Mouse (Mus musculus): ENCODE data around the gene Usp5. TPM values are rescaled to one million over a fixed set of nuclear protein-coding genes. Genes with fewer than 3 reads are reported as not detected.

Usp5 gene
- polyA plus RNA-seq, 1 experiment from 2014 or later = 223 TPM

GRCm38 (mm10) chr6:124809775-124810538, 19.3 kb downstream of the Usp5 start:
- H3K27me3 ChIP-seq (ENCODE audit: control insufficient read depth, insufficient read depth, low read depth, low read length) = no peaks in the 10 kb centered on the region
- H3K36me3 ChIP-seq (ENCODE audit: control insufficient read depth, insufficient read depth, low read length) = peaks cover 6% of the 10 kb centered on the region; the same call in 1 of the 2 replicates
- no peaks in the 10 kb centered on the region for H3K9me3 ChIP-seq (replicated peaks; ENCODE audit: control insufficient read depth, low read length, poor library complexity, severe bottlenecking)
- peaks cover 48% of the 10 kb centered on the region for H3K4me1 ChIP-seq (ENCODE audit: control insufficient read depth, insufficient read depth, low read length)
- 44% methylated on average over 14 of the region's 14 CpGs for WGBS
- H3K27ac ChIP-seq (ENCODE audit: low read length) = peak overlapping the region; percentile 79
- peak overlapping the region; percentile 88 for H3K4me2 ChIP-seq (ENCODE audit: low read length)
- peak overlapping the region; percentile 68 for H3K9ac ChIP-seq (ENCODE audit: low read depth, low read length)
- H3K4me3 ChIP-seq (ENCODE audit: low read depth, low read length) = peak overlapping the region; percentile 54
- ATAC-seq = no peak

GRCm38 (mm10) chr6:124809052-124809774, 20.1 kb downstream of the Usp5 start:
- Histone ChIP-seq H3K9me3 (replicated peaks; ENCODE audit: control insufficient read depth, low read length, poor library complexity, severe bottlenecking) (no peaks in the 10 kb centered on the region), H3K9ac (ENCODE audit: low read depth, low read length) (peak overlapping the region; percentile 68), H3K4me1 (ENCODE audit: control insufficient read depth, insufficient read depth, low read length) (peaks cover 42% of the 10 kb centered on the region), H3K27ac (ENCODE audit: low read length) (peak overlapping the region; percentile 79), H3K36me3 (ENCODE audit: control insufficient read depth, insufficient read depth, low read length) (peaks cover 6% of the 10 kb centered on the region; the same call in 1 of the 2 replicates), H3K4me2 (ENCODE audit: low read length) (peak overlapping the region; percentile 88), H3K4me3 (ENCODE audit: low read depth, low read length) (peak overlapping the region; percentile 54), H3K27me3 (ENCODE audit: control insufficient read depth, insufficient read depth, low read depth, low read length) (no peaks in the 10 kb centered on the region)
- under 1% methylated on average over 35 of the region's 35 CpGs for WGBS
- no peak for ATAC-seq

- H3K36me3 ChIP-seq (ENCODE audit: control insufficient read depth, insufficient read depth, low read length) = peaks cover 6% of the 10 kb centered on the region; the same call in 1 of the 2 replicates
- peak within 1 kb of the TSS; percentile 79 for H3K27ac ChIP-seq (ENCODE audit: low read length)
- H3K4me1 ChIP-seq (ENCODE audit: control insufficient read depth, insufficient read depth, low read length) = peaks cover 41% of the 10 kb centered on the region
- peak within 1 kb of the TSS; percentile 68 for H3K9ac ChIP-seq (ENCODE audit: low read depth, low read length)
- H3K9me3 ChIP-seq (replicated peaks; ENCODE audit: control insufficient read depth, low read length, poor library complexity, severe bottlenecking) = no peaks in the 10 kb centered on the region
- ATAC-seq = peak; percentile 3; the same call in 1 of the 2 replicates
- no peaks in the 10 kb centered on the region for H3K27me3 ChIP-seq (ENCODE audit: control insufficient read depth, insufficient read depth, low read depth, low read length)
- 5% methylated on average over 28 of the region's 29 CpGs for WGBS
- peak within 1 kb of the TSS; percentile 88 for H3K4me2 ChIP-seq (ENCODE audit: low read length)
- peak within 1 kb of the TSS; percentile 54 for H3K4me3 ChIP-seq (ENCODE audit: low read depth, low read length)
Measured at GRCm38 (mm10) chr6:124808358-124809012, 20.8 kb downstream of the Usp5 start, which contains the start of gene Spsb2. TSS of gene Spsb2 (plus strand) at chr6:124808661.

GRCm38 (mm10) chr6:124807986-124808357, 21.3 kb downstream of the Usp5 start:
- H3K9me3 ChIP-seq (replicated peaks; ENCODE audit: control insufficient read depth, low read length, poor library complexity, severe bottlenecking) = no peaks in the 10 kb centered on the region; the same call in 1 of the 2 replicates
- H3K4me2 ChIP-seq (ENCODE audit: low read length) = peak overlapping the region; percentile 88
- H3K9ac ChIP-seq (ENCODE audit: low read depth, low read length) = peak overlapping the region; percentile 68; the same call in 1 of the 2 replicates
- no peak for ATAC-seq
- WGBS = 88% methylated on average over 6 of the region's 6 CpGs
- peaks cover 6% of the 10 kb centered on the region; the same call in 1 of the 2 replicates for H3K36me3 ChIP-seq (ENCODE audit: control insufficient read depth, insufficient read depth, low read length)
- H3K27me3 ChIP-seq (ENCODE audit: control insufficient read depth, insufficient read depth, low read depth, low read length) = no peaks in the 10 kb centered on the region
- peaks cover 41% of the 10 kb centered on the region for H3K4me1 ChIP-seq (ENCODE audit: control insufficient read depth, insufficient read depth, low read length)
- no peak overlapping the region for H3K27ac ChIP-seq (ENCODE audit: low read length)
- H3K4me3 ChIP-seq (ENCODE audit: low read depth, low read length) = peak overlapping the region; percentile 54

GRCm38 (mm10) chr6:124807366-124807765, 21.9 kb downstream of the Usp5 start:
- peaks cover 38% of the 10 kb centered on the region for H3K4me1 ChIP-seq (ENCODE audit: control insufficient read depth, insufficient read depth, low read length)
- WGBS = 92% methylated on average over 4 of the region's 4 CpGs

GRCm38 (mm10) chr6:124806446-124807140, 22.7 kb downstream of the Usp5 start:
- no peaks in the 10 kb centered on the region for H3K27me3 ChIP-seq (ENCODE audit: control insufficient read depth, insufficient read depth, low read depth, low read length)
- 71% methylated on average over 7 of the region's 7 CpGs for WGBS
- peaks cover 32% of the 10 kb centered on the region for H3K4me1 ChIP-seq (ENCODE audit: control insufficient read depth, insufficient read depth, low read length)
- peak overlapping the region; percentile 90 for H3K27ac ChIP-seq (ENCODE audit: low read length)
- H3K9ac ChIP-seq (ENCODE audit: low read depth, low read length) = peak overlapping the region; percentile 30; the same call in 1 of the 2 replicates
- no peak for ATAC-seq
- H3K36me3 ChIP-seq (ENCODE audit: control insufficient read depth, insufficient read depth, low read length) = peaks cover 3% of the 10 kb centered on the region; the same call in 1 of the 2 replicates
- no peaks in the 10 kb centered on the region; the same call in 1 of the 2 replicates for H3K9me3 ChIP-seq (replicated peaks; ENCODE audit: control insufficient read depth, low read length, poor library complexity, severe bottlenecking)
- H3K4me3 ChIP-seq (ENCODE audit: low read depth, low read length) = peak overlapping the region; percentile 41; the same call in 1 of the 2 replicates
- H3K4me2 ChIP-seq (ENCODE audit: low read length) = peak overlapping the region; percentile 71

More at GRCm38 (mm10) chr6:124807366-124807765, 21.9 kb downstream of the Usp5 start:
- no peaks in the 10 kb centered on the region; the same call in 1 of the 2 replicates for H3K9me3 ChIP-seq (replicated peaks; ENCODE audit: control insufficient read depth, low read length, poor library complexity, severe bottlenecking)
- H3K27ac ChIP-seq (ENCODE audit: low read length) = no peak overlapping the region
- no peaks in the 10 kb centered on the region for H3K27me3 ChIP-seq (ENCODE audit: control insufficient read depth, insufficient read depth, low read depth, low read length)
- H3K36me3 ChIP-seq (ENCODE audit: control insufficient read depth, insufficient read depth, low read length) = peaks cover 6% of the 10 kb centered on the region; the same call in 1 of the 2 replicates
- no peak overlapping the region for H3K9ac ChIP-seq (ENCODE audit: low read depth, low read length)
- ATAC-seq = no peak
- no peak overlapping the region for H3K4me2 ChIP-seq (ENCODE audit: low read length)
- H3K4me3 ChIP-seq (ENCODE audit: low read depth, low read length) = no peak overlapping the region

- WGBS = 3% methylated on average over 34 of the region's 34 CpGs
- H3K4me2 ChIP-seq (ENCODE audit: low read length) = peak overlapping the region; percentile 71
- peak; percentile 90 for ATAC-seq
Measured at GRCm38 (mm10) chr6:124805341-124806321, 23.7 kb downstream of the Usp5 start.

More at GRCm38 (mm10) chr6:124805341-124806321, 23.7 kb downstream of the Usp5 start:
- no peaks in the 10 kb centered on the region; the same call in 1 of the 2 replicates for H3K9me3 ChIP-seq (replicated peaks; ENCODE audit: control insufficient read depth, low read length, poor library complexity, severe bottlenecking)
- no peaks in the 10 kb centered on the region for H3K27me3 ChIP-seq (ENCODE audit: control insufficient read depth, insufficient read depth, low read depth, low read length)
- no peaks in the 10 kb centered on the region for H3K36me3 ChIP-seq (ENCODE audit: control insufficient read depth, insufficient read depth, low read length)
- peaks cover 32% of the 10 kb centered on the region for H3K4me1 ChIP-seq (ENCODE audit: control insufficient read depth, insufficient read depth, low read length)
- peak overlapping the region; percentile 67 for H3K9ac ChIP-seq (ENCODE audit: low read depth, low read length)
- H3K27ac ChIP-seq (ENCODE audit: low read length) = peak overlapping the region; percentile 90
- H3K4me3 ChIP-seq (ENCODE audit: low read depth, low read length) = peak overlapping the region; percentile 41
